Mouse (Mus musculus): ENCODE measurements around the gene Cyp2s1. TPM values are rescaled to one million over a fixed set of nuclear protein-coding genes. Genes with fewer than 3 reads are reported as not detected.
"Not testable (repeated sequence)": the region's sequence is repeated elsewhere in the genome, so short reads cannot be mapped to it uniquely, and the experiment has no call there.

The Cyp2s1 gene
- polyA plus RNA-seq, 1 experiment from 2014 or later, result 3.3 TPM

GRCm38 (mm10) chr7:25802241-25803125, 14.2 kb downstream of the Cyp2s1 start:
- Histone ChIP-seq H3K27me3 (ENCODE audit: control insufficient read depth, insufficient read depth, low read length) (no peaks in the 10 kb centered on the region), H3K9ac (ENCODE audit: low read length) (peak overlapping the region; percentile 19; the same call in 1 of the 2 replicates), H3K4me2 (ENCODE audit: low read depth) (peak overlapping the region; percentile 25; the same call in 1 of the 2 replicates), H3K27ac (ENCODE audit: low read depth, low read length) (no peak overlapping the region), H3K4me3 (ENCODE audit: low read depth, low read length) (no peak overlapping the region), H3K4me1 (ENCODE audit: control insufficient read depth, insufficient read depth, low read length) (no peaks in the 10 kb centered on the region), H3K9me3 (ENCODE audit: control insufficient read depth, low read length) (peaks cover 3% of the 10 kb centered on the region; the same call in 1 of the 2 replicates), H3K36me3 (ENCODE audit: control insufficient read depth, insufficient read depth, low read length) (no peaks in the 10 kb centered on the region)
- DNase-seq (ENCODE audit: low spot score) (peak; percentile 65), ATAC-seq (ENCODE audit: insufficient read depth, low FRiP score, low TSS enrichment) (no peak)
- WGBS, result 35% methylated on average over 24 of the region's 24 CpGs

- 91% methylated on average over 6 of the region's 6 CpGs for WGBS
- H3K4me3 ChIP-seq (ENCODE audit: low read depth, low read length), result no peak overlapping the region
- no peak overlapping the region for H3K4me2 ChIP-seq (ENCODE audit: low read depth)
- no peaks in the 10 kb centered on the region for H3K36me3 ChIP-seq (ENCODE audit: control insufficient read depth, insufficient read depth, low read length)
- no peak for ATAC-seq (ENCODE audit: insufficient read depth, low FRiP score, low TSS enrichment)
- no peaks in the 10 kb centered on the region for H3K4me1 ChIP-seq (ENCODE audit: control insufficient read depth, insufficient read depth, low read length)
- H3K9me3 ChIP-seq (ENCODE audit: control insufficient read depth, low read length), result peaks cover 3% of the 10 kb centered on the region; the same call in 1 of the 2 replicates
- no peak for DNase-seq (ENCODE audit: low spot score)
- no peak overlapping the region for H3K27ac ChIP-seq (ENCODE audit: low read depth, low read length)
- no peaks in the 10 kb centered on the region for H3K27me3 ChIP-seq (ENCODE audit: control insufficient read depth, insufficient read depth, low read length)
- H3K9ac ChIP-seq (ENCODE audit: low read length), result no peak overlapping the region
These were observed 15.7 kb downstream of the Cyp2s1 start for GRCm38 (mm10) chr7:25801031-25801430.

- DNase-seq (ENCODE audit: low spot score) (no peak), ATAC-seq (ENCODE audit: insufficient read depth, low FRiP score, low TSS enrichment) (no peak)
- Histone ChIP-seq H3K27ac (ENCODE audit: low read depth, low read length) (no peak overlapping the region), H3K36me3 (ENCODE audit: control insufficient read depth, insufficient read depth, low read length) (no peaks in the 10 kb centered on the region), H3K9ac (ENCODE audit: low read length) (no peak overlapping the region), H3K4me2 (ENCODE audit: low read depth) (no peak overlapping the region), H3K9me3 (ENCODE audit: control insufficient read depth, low read length) (peaks cover 3% of the 10 kb centered on the region; the same call in 1 of the 2 replicates), H3K27me3 (ENCODE audit: control insufficient read depth, insufficient read depth, low read length) (no peaks in the 10 kb centered on the region), H3K4me1 (ENCODE audit: control insufficient read depth, insufficient read depth, low read length) (no peaks in the 10 kb centered on the region), H3K4me3 (ENCODE audit: low read depth, low read length) (no peak overlapping the region)
- WGBS, result 87% methylated on average over 1 of the region's 1 CpGs
These were observed 17.3 kb downstream of the Cyp2s1 start for GRCm38 (mm10) chr7:25799369-25799768.

GRCm38 (mm10) chr7:25798540-25798939, 18.2 kb downstream of the Cyp2s1 start:
- H3K4me1 ChIP-seq (ENCODE audit: control insufficient read depth, insufficient read depth, low read length), result no peaks in the 10 kb centered on the region
- no peak for ATAC-seq (ENCODE audit: insufficient read depth, low FRiP score, low TSS enrichment)
- H3K27me3 ChIP-seq (ENCODE audit: control insufficient read depth, insufficient read depth, low read length), result no peaks in the 10 kb centered on the region
- no peak for DNase-seq (ENCODE audit: low spot score)
- H3K4me2 ChIP-seq (ENCODE audit: low read depth), result no peak overlapping the region
- 88% methylated on average over 2 of the region's 2 CpGs for WGBS
- H3K27ac ChIP-seq (ENCODE audit: low read depth, low read length), result no peak overlapping the region
- H3K36me3 ChIP-seq (ENCODE audit: control insufficient read depth, insufficient read depth, low read length), result no peaks in the 10 kb centered on the region
- H3K9ac ChIP-seq (ENCODE audit: low read length), result no peak overlapping the region
- no peak overlapping the region for H3K4me3 ChIP-seq (ENCODE audit: low read depth, low read length)
- H3K9me3 ChIP-seq (ENCODE audit: control insufficient read depth, low read length), result peaks cover 3% of the 10 kb centered on the region; the same call in 1 of the 2 replicates

- no peak for ATAC-seq (ENCODE audit: insufficient read depth, low FRiP score, low TSS enrichment)
- Histone ChIP-seq H3K4me1 (ENCODE audit: control insufficient read depth, insufficient read depth, low read length) (no peaks in the 10 kb centered on the region), H3K9ac (ENCODE audit: low read length) (no peak overlapping the region), H3K4me2 (ENCODE audit: low read depth) (no peak overlapping the region), H3K36me3 (ENCODE audit: control insufficient read depth, insufficient read depth, low read length) (no peaks in the 10 kb centered on the region), H3K27me3 (ENCODE audit: control insufficient read depth, insufficient read depth, low read length) (no peaks in the 10 kb centered on the region), H3K27ac (ENCODE audit: low read depth, low read length) (no peak overlapping the region), H3K9me3 (ENCODE audit: control insufficient read depth, low read length) (peaks cover 3% of the 10 kb centered on the region; the same call in 1 of the 2 replicates), H3K4me3 (ENCODE audit: low read depth, low read length) (no peak overlapping the region)
- WGBS, result 88% methylated on average over 8 of the region's 8 CpGs
- DNase-seq (ENCODE audit: low spot score), result no peak
These were observed 21.9 kb downstream of the Cyp2s1 start for GRCm38 (mm10) chr7:25794775-25795174.

- no peaks in the 10 kb centered on the region for H3K36me3 ChIP-seq (ENCODE audit: control insufficient read depth, insufficient read depth, low read length)
- no peak overlapping the region for H3K27ac ChIP-seq (ENCODE audit: low read depth, low read length)
- H3K4me1 ChIP-seq (ENCODE audit: control insufficient read depth, insufficient read depth, low read length), result 0 out of 2 replicates have a peak, but pooled peaks cover 2% of the 10 kb centered on the region
- no peaks in the 10 kb centered on the region for H3K27me3 ChIP-seq (ENCODE audit: control insufficient read depth, insufficient read depth, low read length)
- H3K9me3 ChIP-seq (ENCODE audit: control insufficient read depth, low read length), result peaks cover 3% of the 10 kb centered on the region; the same call in 1 of the 2 replicates
- ATAC-seq (ENCODE audit: insufficient read depth, low FRiP score, low TSS enrichment), result no peak
- no peak overlapping the region for H3K4me3 ChIP-seq (ENCODE audit: low read depth, low read length)
- DNase-seq (ENCODE audit: low spot score), result no peak
- WGBS, result 47% methylated on average over 3 of the region's 3 CpGs
- H3K4me2 ChIP-seq (ENCODE audit: low read depth), result no peak overlapping the region
- H3K9ac ChIP-seq (ENCODE audit: low read length), result no peak overlapping the region
These were observed 23.0 kb downstream of the Cyp2s1 start for GRCm38 (mm10) chr7:25793679-25794078.

- H3K27ac ChIP-seq (ENCODE audit: low read depth, low read length); ATAC-seq (ENCODE audit: insufficient read depth, low FRiP score, low TSS enrichment); H3K9ac ChIP-seq (ENCODE audit: low read length); H3K4me1 ChIP-seq (ENCODE audit: control insufficient read depth, insufficient read depth, low read length); H3K4me2 ChIP-seq (ENCODE audit: low read depth); H3K4me3 ChIP-seq (ENCODE audit: low read depth, low read length); DNase-seq (ENCODE audit: low spot score); H3K36me3 ChIP-seq (ENCODE audit: control insufficient read depth, insufficient read depth, low read length); H3K27me3 ChIP-seq (ENCODE audit: control insufficient read depth, insufficient read depth, low read length); H3K9me3 ChIP-seq (ENCODE audit: control insufficient read depth, low read length): not testable (repeated sequence)
- WGBS, result 75% methylated on average over 9 of the region's 9 CpGs
These were observed 23.7 kb downstream of the Cyp2s1 start for GRCm38 (mm10) chr7:25792966-25793365.

GRCm38 (mm10) chr7:25790615-25791014, 26.1 kb downstream of the Cyp2s1 start:
- Histone ChIP-seq H3K27ac (ENCODE audit: low read depth, low read length) (no peak overlapping the region), H3K4me3 (ENCODE audit: low read depth, low read length) (no peak overlapping the region), H3K27me3 (ENCODE audit: control insufficient read depth, insufficient read depth, low read length) (no peaks in the 10 kb centered on the region), H3K4me2 (ENCODE audit: low read depth) (no peak overlapping the region), H3K4me1 (ENCODE audit: control insufficient read depth, insufficient read depth, low read length) (peaks cover 6% of the 10 kb centered on the region; the same call in 1 of the 2 replicates), H3K9me3 (ENCODE audit: control insufficient read depth, low read length) (no peaks in the 10 kb centered on the region), H3K9ac (ENCODE audit: low read length) (no peak overlapping the region), H3K36me3 (ENCODE audit: control insufficient read depth, insufficient read depth, low read length) (no peaks in the 10 kb centered on the region)
- no peak for ATAC-seq (ENCODE audit: insufficient read depth, low FRiP score, low TSS enrichment)
- WGBS, result 73% methylated on average over 8 of the region's 8 CpGs
- no peak for DNase-seq (ENCODE audit: low spot score)

- Histone ChIP-seq H3K9ac (ENCODE audit: low read length) (peak overlapping the region; percentile 63), H3K4me3 (ENCODE audit: low read depth, low read length) (peak overlapping the region; percentile 36), H3K4me2 (ENCODE audit: low read depth) (peak overlapping the region; percentile 74), H3K4me1 (ENCODE audit: control insufficient read depth, insufficient read depth, low read length) (peaks cover 6% of the 10 kb centered on the region; the same call in 1 of the 2 replicates), H3K36me3 (ENCODE audit: control insufficient read depth, insufficient read depth, low read length) (no peaks in the 10 kb centered on the region), H3K9me3 (ENCODE audit: control insufficient read depth, low read length) (no peaks in the 10 kb centered on the region), H3K27me3 (ENCODE audit: control insufficient read depth, insufficient read depth, low read length) (no peaks in the 10 kb centered on the region), H3K27ac (ENCODE audit: low read depth, low read length) (no peak overlapping the region)
- 37% methylated on average over 3 of the region's 3 CpGs for WGBS
- DNase-seq (ENCODE audit: low spot score) (no peak), ATAC-seq (ENCODE audit: insufficient read depth, low FRiP score, low TSS enrichment) (no peak)
These were observed 27.6 kb downstream of the Cyp2s1 start for GRCm38 (mm10) chr7:25789129-25789440.
